Mouse (Mus musculus) T-cell, adult 66 days (primary cell): Measurements from ENCODE around the gene Mid1. TPM values are rescaled to one million over a fixed set of nuclear protein-coding genes. Genes with fewer than 3 reads are reported as not detected.

ENCODE experiments used
- total RNA-seq, 2 experiments: library from RNA; stranded (reverse); gene quantifications; 3 replicates in 1 of 2; 4 replicates in 1 of 2; pipeline ENCODE4 v1.2.4; 2023

The Mid1 gene
- total RNA-seq = 10 to 100 TPM; 21.8 to 40.2 TPM

DNA sequence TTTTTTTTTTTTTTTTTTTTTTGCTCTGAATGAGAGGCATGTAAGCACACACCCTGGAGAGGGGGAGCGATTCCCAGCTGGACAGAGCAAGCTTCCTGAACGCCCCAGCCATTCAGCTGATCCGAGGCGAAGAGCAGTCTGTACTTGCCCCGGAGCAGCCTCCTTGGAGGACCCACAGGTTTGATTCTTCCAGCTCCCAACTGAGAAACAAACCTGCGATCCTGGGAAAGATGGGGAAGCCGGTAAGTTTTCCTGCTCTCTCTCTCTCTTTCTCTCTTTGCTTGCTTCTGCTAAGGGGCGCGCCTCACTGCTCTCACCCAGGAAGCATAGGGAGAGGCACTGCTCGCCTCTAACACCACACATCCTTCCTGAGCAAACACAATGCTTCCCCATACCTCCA is at the start of gene Mid1:
TSS of gene Mid1 (plus strand) at position 69 of the 400 bp plus-strand sequence.

DNA sequence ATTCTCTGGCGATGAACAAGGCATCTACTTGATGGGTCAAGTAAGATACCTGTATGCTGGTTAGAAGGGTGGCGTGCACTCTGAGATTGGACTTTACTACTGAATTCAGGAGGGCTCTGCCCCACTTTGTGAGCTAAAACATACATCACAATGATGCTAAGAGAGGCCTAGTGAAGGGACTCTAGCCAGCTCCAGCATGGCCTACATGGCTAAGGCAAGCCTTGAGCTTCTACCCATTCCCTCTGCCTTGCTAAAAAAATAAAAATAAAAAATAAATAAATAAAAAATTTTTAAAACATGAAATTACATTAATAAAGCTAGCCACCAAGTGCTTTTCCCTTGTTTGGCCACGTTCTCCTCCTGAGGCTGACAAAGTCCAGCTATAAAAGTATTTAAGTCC is 94.5 kb downstream of the Mid1 start, which contains the start of gene 4933400A11Rik:
TSS of gene 4933400A11Rik (minus strand) at position 101 of the 400 bp plus-strand sequence.

DNA sequence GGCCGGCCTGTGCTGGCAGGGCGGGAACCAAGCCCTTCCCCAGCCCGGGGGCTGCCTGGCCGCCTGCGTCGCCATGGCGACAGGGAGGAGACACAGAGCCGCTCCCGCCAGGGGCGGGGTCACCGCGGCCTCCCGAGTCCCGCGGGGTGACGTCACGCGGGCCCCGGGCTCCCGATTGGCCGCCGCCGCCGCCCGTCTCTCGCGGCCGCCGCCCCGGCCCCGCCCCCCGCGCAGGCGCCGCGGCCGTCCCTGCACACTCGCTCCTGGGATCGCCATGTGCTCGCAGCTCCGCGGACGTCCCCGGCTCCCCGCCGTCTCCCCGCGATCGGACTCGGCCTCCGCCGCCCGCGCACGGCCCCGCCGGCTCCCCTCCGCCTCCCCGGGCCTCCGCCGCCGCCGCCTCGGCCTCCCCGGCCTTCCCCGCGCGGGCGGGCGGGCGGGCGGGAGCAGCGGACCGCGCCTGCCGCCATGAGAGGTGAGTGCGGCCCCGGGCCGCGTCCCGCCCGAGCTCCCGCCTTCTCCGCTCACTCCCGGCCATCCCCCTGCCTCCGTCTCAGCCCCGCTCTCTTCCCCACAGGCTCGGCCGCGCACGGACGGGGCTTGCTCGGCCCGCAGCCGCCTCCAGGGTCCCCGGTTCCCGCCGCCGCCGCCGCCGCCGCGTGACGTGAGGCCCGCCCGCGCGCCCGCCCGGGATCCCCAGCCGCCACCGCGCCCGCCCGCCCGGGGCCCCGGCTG is 324.2 kb downstream of the Mid1 start, which contains the start of gene Gm21887:
TSS of gene Gm21887 (plus strand) at position 644 of the 735 bp plus-strand sequence.

Other genes starting within 250 kb of the Mid1 start
- gene 4933400A11Rik, start 94.4 kb downstream of the Mid1 start, total RNA-seq = not detected